Mouse (Mus musculus) c-Kit-positive CD71-negative TER-119-negative erythroid progenitor cells, embryonic 14.5 days (primary cell): ENCODE data around the gene Ankrd6.

Experiments used
- DNase-seq: peaks from one replicate; pipeline ENCODE4 v3.0.0-alpha.2; 2013; ENCODE audit warnings: low read depth

Ankrd6 gene

GRCm38 (mm10) chr4:32770284-32770810 lies 180.3 kb downstream of the Ankrd6 start:
- no peak for DNase-seq

- peak; percentile 53 for DNase-seq
These were observed 182.6 kb downstream of the Ankrd6 start for GRCm38 (mm10) chr4:32768046-32768445.

- no peak for DNase-seq
These were observed 183.2 kb downstream of the Ankrd6 start for GRCm38 (mm10) chr4:32767471-32767870.

GRCm38 (mm10) chr4:32757430-32757829 lies 193.2 kb downstream of the Ankrd6 start:
- no peak for DNase-seq
